Mouse (Mus musculus) heart, postnatal 10 days (tissue): ENCODE measurements at regions not wholly inside any gene's neighbourhood (a gene's known extent, or its start where the extent isn't known, plus 50 kb on each side); places are given as distances from the start of the nearest gene placed in this dataset.
A peak's percentile ranks its signal among the peaks of the same experiment; 100 is the strongest.

Experiments used
- DNase-seq, 2 experiments: peaks; one replicate each; pipeline ENCODE4 v3.0.0; 2021
- intact Hi-C: fragments of 180-260 bp; cut with DNase I; formaldehyde crosslinking; loops from one replicate; pipeline ENCODE4 v1.15.1; 2025

DNA sequence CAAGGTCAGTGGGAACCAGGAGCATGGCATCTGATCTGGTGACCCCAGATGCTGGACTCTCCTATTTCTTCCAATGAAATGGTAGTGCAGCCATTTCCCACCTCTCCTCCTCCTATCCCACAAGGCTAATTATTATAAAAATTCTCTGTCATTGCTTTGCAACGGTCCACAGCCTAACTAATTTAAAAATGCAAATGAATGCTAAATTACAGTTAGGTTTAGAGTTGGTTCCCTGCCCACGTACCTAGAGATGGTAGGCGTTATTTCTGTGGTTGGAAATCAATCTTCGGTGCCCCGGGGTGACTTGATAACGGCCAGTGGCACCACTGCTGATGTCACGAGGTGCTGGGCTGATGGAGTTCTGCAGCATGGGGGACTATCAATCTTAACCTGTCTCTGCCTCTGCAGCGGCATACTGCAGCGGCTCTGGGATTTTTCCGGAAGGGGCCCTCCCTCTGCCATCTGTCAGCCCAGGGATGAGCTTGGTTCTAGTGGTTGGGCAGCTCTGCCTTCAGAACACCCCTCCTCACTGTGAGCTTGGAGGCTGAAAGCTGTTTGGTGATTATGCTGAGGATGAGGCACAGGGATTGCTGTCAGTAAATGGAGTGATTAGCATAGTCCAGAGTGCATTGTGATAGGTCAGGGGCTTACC lies 66.5 kb downstream of the Nmur2 start:
- DNase-seq, result no peak
- intact Hi-C loops, result no loop called here

DNA sequence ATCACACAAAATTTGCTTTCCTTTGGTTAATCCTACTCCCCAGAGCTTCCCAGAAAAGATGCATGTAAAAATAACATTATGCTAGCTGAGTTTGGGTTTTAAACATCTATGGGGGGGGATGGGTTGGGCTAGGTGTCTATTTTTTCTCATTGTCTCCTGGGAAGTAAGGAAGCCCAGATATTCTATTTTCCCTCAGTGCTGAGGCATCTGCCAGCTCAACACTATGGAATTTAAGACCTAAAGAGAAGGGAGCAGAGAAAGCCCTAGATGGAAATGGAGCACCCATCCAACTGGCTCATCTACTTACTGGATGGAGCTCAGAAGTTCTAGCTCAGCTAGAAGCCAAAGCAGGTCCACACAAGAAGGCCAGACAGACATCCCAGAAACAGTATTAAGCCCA lies 74.2 kb downstream of the Nmur2 start:
- DNase-seq, result no peak
- intact Hi-C loops, result no loop called here

DNA sequence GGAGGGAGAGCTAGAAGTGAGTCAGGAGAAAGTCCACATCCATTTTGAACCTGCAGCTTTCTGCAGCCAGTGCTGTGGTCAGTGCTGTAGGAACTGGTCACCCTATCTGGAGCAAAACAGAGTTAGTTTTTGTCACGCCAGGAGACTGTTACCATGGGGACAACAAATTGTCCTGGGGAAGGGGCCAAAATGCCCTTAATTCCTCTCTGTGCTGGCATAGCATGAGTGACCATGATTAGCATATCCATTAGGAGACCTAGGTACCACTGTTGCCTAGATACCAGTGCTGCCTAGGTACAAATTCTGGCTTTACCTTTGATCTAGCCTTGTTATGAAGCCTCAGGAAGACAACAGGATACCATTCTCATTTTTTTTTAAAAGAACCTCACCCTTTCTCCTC lies 82.4 kb downstream of the Nmur2 start:
- intact Hi-C loops, result no loop called here
- no peak for DNase-seq

DNA sequence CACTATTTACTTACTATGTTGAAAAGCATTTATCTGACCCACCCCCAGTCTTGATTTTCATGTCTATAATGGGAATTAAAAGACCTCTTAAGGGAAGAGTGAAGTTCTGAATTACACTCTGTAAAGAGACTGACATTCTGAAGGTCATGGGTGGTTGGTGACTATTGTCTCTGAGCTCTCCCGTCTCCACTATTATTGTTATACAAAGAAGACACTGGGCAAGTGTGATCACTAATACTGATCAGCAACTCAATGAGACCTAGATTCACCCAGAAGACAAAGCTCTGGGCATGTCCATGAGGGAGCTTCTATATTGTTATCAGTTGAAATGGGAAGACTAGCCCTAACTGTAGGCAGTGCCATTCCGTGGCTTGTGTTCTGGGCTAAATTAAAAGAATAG lies 83.5 kb downstream of the Nmur2 start:
- intact Hi-C loops, result no loop called here
- DNase-seq, result no peak

DNA sequence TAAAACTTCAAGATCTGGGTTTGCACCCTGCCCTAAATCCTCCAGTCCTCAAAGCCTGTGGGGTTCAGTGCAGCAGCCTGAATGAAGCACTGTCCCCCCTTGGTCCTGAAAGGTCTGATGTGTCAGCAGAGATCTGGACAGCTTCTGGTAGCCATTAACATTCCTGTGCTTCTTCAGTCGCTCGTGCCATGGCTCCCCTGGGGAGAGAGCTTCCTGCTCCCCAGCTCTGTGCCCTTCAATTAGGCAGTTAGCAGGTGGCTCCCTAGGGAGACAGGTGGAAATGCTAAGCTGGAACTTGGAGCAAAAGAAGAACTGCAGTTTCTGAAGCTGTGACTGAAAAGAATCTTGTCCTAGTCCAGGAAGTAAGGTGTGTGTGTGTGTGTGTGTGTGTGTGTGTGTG lies 87.1 kb downstream of the Nmur2 start:
- intact Hi-C loops, result no loop called here
- no peak for DNase-seq

DNA sequence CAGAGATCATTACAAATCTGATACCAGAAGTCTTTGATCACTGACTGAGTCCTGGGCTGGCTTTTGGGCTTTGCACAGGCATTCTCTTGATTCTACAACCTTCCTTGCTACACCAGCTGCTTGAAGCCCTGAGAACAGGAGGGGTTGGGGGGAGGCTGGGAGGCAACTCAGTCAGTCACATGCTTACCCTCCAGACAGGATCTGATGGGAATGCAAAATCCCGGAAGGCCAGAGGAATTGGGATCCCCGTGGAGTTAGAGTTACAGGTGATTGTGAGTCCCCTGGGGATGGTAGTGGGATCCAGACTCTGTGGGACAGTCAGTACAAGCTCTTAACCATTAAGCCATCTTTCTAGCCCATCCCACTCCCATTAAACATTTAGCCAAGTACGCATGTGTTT lies 91.2 kb downstream of the Nmur2 start:
- no peak for DNase-seq
- intact Hi-C loops, result no loop called here

DNA sequence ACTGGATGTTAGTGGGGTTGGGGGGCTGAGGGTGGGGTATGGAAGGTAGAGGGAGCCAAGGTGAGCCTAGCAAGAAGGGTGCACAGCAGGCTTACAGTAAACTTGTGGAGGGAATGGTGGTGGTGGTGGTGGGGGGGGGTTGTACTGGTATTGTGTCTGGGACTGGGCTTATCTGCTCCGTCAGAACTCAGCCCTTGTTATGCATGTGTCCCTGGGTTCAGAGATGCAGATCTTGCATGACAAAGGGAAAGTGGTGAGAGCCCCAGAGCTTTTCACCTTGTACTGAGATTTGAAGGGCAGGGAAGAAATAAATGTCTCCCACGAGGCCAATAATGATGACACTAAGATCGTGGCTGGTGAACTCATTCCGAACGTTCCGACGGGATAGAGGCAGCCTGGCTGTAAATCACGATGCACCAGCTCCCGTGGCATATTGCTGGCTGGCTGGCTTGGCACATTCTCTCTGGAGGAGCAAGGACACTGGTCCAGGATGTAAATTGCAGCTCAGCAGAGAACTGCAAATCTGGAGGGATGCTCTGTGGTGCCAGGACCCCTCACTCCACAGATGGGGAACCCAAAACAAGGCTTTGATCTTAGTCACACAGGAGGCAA lies 94.1 kb downstream of the Nmur2 start:
- intact Hi-C loops, result no loop called here
- no peak for DNase-seq

DNA sequence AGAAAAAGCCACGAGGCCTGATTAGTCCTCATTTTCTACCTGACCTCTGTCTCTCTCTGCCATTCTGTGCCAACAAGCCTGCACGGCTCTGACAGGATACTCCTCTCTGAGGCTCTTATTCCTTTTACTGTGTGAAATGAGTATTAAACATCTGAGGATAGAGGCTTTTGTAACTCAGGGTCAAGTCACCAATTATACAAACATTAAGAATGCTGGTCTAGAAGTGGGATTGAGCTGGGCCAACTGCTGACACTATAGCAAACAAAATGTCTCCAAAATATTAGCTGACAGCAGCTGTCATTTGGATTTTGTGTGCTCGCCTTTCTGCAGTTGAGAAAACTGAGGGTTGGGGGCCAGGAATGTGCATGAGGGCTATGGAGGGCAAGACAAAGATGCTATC lies 94.8 kb downstream of the Nmur2 start:
- intact Hi-C loops, result no loop called here
- no peak for DNase-seq

DNA sequence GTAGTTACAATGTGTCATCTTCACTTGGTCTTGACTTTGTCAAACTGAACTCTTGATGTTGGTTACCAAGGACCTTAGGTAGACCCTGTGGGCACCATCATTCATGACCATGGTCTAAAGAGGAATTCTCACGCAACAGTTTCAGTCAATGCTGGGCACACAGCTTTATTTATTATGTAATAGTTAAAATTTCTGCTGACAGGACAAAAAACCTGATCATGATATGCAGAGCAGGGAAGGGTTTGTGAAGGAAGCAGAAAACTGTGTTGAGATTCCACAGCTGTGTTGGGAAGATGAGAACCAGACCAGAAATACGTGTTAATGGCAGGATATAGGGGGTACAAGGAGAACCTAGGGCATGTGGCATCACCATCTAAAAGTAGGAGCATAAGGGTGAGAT lies 100.8 kb downstream of the Nmur2 start:
- intact Hi-C loops, result no loop called here
- no peak for DNase-seq

DNA sequence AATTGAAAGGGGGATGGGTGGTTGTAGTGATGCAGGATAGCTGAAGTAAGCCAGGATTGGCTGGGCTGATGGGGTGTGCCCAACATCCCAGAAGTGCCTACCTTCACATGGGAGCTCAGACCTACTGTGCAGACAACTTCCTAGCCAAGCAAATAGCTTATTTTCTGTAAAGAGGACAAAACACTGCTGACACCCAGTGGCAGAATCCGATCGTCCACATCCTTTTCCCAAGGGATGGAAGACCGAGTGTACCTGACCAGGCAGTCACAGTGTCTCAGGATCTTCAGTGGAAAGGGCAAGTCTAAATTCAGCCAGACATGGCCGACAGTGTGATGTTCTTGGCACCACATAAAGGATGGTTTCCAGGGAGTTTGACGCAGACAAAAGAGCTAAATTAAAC lies 114.4 kb downstream of the Nmur2 start:
- intact Hi-C loops, result no loop called here
- no peak for DNase-seq

DNA sequence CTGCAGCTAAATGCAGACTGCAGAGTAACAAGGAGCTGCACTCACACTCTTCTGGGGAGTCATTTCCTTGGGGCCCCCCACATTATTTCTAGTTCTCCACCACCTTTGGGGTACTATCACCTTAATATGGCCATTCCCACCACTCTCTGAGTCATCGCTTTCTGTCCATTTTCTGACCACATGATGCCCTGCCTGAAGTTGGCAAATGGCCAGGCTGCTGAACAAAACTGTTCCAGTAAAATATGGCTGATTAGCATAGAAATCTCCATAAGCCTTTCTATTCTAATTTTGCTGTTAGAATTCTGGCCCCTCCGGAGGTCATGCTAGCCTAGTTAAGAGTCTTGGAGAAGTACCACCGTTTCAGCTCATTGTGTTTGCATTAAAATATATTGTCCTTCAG lies 121.7 kb downstream of the Nmur2 start:
- no peak for DNase-seq
- intact Hi-C loops, result no loop called here

DNA sequence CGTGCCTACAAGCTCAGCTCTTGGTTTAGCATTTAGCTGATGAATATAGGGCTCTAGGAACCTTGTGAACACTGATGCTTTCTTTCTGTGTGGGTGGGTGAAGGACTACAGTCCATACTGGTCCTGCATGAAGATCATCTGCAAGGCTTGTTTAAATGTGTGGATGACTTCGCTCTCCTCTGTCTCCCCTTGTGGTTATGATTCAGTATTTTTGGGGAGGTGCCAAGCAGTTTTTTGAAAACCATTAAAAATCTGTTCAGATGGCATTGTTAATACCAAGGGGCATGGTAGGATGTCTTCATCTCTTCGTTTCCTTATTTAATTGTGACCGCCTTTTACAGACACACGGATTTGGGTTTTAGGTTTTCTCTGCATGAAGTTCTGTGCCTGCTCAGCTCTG lies 122.4 kb downstream of the Nmur2 start:
- intact Hi-C loops, result no loop called here

DNA sequence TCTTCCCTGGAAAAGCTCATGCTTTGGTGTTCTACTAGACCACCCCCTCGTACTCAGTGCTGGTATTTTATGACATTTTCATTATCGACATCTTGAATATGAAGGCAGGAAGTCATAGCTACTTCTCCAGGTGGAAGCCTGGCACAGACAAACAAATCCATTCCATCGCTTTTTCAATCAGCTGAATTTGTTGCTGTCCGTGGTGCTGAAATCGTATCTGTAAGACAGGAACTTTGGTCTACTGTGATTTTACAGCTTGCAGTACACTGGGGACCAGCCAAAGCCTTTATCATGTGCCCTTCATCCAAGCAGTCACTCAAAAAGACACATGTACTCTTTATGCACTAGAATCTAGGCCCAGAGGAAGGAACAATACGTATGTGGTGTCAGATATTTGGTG lies 143.3 kb downstream of the Nmur2 start:
- intact Hi-C loops, result no loop called here
- DNase-seq, result peak; percentile 26 to 45

More for the DNA sequence above, 122.4 kb downstream of the Nmur2 start:
- no peak for DNase-seq

DNA sequence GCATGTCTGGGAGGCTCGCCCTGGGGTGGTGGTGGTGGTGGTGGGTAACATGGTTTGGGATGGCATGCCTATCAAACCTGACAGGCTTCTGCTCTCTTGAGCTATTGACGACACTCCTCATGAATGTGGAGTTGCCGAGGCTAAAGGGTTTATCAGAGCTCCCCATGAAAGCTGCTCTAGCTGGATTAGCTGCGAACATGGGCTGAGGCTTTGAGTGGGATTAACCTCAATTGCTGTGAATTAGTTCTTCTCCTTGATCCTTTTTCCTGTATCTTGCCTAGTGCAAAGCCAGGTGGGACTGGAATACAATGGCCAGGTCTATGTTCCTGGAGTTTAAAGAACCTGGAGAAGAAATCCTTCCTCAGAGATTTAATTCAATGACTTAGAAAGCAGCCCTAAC lies 150.6 kb downstream of the Nmur2 start:
- DNase-seq, result no peak
- intact Hi-C loops, result no loop called here

DNA sequence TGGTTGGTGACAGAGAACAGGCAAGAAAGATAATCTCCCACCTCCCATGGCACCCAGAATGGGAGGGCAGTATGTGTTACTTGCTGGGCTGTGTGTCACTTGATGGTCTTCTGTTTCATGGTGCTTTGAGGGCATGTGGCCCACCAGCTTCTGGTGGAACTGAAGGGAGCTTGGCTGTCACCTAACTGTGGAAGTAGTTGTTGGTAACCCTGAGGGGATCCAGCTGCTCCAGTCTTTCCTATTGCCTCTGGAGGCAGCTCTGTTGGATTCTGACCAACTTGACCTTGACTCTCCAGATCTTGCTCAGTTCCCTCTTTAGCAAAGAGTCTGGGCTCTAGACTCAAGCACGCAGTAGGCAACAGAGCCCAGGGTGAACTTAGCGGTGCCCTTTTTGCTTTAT lies 162.2 kb downstream of the Nmur2 start:
- intact Hi-C loops, result no loop called here
- no peak for DNase-seq

DNA sequence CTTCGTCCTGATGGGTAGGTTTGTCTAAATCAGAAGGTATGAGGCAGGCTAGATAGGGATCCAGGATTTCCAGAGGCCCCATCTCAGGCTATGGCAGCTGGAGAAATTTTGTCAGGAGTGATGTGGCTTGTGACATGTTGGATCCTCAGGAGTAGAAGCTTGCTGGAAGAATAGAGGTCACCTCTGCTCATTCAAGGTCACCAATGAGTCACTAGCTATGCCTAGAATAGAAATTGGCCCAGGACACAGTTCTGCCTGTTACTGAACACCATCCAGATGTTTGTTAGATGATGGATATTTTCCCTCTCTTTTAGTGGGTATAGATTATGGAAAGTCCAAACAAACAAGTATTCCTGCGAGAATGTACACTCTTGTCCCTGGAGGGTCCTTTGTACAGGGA lies 173.7 kb downstream of the Nmur2 start:
- peak in 1 of 2 experiments; percentile 1 for DNase-seq
- intact Hi-C loops, result no loop called here

DNA sequence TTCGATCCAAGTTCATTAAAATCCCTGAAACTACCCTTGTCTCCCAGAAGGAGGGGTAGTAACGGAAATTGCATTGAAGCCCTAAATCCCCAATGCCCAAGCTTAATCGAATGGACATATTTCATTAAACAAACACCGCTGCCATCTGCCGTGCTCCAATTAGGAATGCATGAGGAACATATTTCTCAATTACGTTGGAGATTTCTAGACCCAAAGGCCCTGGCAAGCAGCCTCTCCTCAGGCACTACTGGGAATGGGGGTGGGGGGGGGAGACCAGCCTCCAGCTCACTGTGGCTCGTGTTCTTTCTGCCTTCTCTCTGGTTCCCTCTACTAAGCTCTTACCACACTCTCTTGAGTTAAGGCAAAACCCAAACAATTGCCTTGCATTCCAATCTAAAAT lies 181.6 kb downstream of the Nmur2 start:
- DNase-seq, result no peak
- intact Hi-C loops, result no loop called here

DNA sequence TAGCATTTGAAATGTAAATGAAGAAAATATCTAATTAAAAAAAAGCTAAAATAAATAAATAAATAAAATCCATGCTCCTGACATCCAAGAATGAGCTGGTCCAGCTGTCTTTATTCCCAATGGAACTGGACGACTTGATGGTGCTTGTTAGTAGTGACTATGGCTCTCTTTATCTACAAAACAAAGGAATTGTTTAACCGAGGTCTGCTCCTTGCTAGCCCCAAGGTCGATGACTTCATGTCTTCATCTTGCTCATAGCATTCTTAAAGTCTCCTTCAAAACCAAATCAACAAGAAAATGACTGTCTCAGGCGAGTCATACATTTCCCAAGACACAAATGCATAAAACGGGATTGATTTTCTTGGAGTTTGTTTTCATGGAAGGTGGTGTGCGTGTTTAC lies 212.5 kb upstream of the Glra1 start:
- intact Hi-C loops, result no loop called here
- DNase-seq, result no peak

DNA sequence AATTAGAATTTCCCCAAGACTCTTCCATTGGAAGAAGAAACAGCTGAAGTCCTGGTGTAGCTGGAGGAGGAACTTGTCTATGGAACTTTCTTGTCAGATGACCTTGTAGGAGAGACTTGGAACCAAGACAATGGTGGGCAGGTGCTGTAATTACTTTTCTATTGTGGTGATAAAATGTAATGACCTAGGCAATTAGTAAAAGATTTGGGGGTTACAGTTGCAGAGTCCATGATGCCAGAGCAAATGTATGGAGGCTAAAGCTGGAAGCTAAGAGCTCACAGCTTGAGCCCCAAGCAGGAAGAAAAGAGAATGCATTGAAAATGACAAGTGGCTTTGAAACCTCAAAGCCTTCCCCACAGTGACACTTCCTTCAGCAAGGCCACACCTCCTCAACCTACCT lies 208.6 kb upstream of the Glra1 start:
- intact Hi-C loops, result no loop called here
- DNase-seq, result no peak

DNA sequence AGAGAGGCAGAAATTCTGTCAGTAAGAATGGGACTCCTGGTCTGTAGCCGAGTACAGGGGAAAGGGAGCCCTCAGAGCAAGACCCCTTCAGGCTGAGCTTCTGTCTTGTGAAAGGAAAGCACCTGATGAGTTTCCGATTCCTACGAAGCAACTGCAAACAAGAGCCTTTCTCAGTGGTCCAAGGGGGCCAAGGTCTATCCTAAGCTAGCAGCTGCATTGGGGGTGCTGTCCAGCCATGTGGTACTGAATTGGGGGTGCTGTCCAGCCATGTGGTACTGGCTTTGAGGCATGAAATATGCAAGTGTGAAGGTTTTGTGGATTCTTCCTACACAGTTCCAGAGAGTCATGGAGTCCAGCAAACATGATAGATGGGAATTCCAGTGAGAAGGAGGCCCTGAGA lies 202.7 kb upstream of the Glra1 start:
- DNase-seq, result no peak
- intact Hi-C loops, result no loop called here

DNA sequence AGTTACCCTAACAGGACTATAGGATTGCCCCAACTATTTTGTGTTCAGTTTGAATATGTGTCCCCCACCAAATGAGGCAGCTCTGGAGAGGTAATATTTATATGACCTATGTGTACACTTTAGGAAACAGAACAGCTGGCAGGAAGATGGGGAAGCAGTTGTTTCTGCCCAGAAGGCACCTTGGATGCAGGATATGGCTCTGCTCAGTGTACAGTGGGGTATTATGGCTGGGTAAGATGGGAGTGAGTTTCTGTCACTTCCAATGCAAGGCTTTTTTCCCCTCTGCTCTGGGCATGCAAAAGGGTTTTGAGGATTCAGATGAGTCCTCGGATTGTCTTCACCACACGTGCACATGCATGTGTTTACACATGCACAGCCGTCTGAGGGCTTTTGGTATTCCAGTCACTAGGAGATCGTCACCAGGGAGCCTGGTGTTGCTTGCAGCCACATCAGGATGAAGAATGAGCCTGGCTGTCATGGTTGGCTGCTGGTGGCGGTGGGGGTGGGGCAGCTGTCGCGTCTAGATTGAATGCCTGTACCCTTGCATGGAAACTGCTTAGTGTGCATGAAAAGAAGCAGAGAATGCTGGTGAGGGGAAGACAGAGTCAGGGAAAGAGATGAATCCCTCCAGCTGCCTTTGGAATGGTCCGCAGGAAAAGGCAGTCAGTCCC lies 183.3 kb upstream of the Glra1 start:
- intact Hi-C loops, result loop anchor here (10.0 kb wide), 1 partner anchor 277 kb away; no protein-coding TSS in a partner anchor
- no peak for DNase-seq

DNA sequence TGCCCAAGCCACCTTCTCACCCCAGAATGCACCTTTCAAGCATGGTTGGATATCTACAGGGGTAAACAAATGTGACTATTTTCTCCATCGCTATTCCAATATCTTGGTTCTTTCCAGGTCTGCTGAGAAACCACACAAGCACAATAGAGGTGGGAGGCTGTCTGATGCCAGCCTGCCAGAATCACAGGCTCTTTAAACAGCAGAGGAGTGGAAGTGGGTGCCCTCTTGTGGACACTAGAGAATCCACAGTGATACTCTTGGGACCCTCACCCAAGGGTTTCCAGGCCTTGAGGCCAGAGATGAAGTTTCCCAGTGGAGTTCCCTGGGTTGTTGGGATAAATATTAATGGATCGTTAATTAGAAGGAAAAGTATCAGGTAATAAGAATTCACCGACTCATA lies 181.6 kb upstream of the Glra1 start:
- no peak for DNase-seq
- intact Hi-C loops, result loop anchor here (10.0 kb wide), 1 partner anchor 275 kb away; no protein-coding TSS in a partner anchor
